Mouse (Mus musculus) kidney, adult 2 months (tissue): ENCODE data around the gene Cmbl.

Experiments used
- CTCF ChIP-seq: fragments of 200-500 bp; conservative IDR thresholded peaks from 2 replicates; pipeline ENCODE4 v1.5.1; 2011; ENCODE audit warnings: low read depth, mild to moderate bottlenecking, control low read depth, low read length, moderate library complexity, mixed read lengths; ENCODE audit not compliant: insufficient read depth, insufficient read length
- POLR2A ChIP-seq: fragments of 200-500 bp; IDR thresholded peaks from one replicate; pipeline ENCODE4 v1.6.1; 2011; ENCODE audit warnings: low read depth, low read length, control low read depth

DNA sequence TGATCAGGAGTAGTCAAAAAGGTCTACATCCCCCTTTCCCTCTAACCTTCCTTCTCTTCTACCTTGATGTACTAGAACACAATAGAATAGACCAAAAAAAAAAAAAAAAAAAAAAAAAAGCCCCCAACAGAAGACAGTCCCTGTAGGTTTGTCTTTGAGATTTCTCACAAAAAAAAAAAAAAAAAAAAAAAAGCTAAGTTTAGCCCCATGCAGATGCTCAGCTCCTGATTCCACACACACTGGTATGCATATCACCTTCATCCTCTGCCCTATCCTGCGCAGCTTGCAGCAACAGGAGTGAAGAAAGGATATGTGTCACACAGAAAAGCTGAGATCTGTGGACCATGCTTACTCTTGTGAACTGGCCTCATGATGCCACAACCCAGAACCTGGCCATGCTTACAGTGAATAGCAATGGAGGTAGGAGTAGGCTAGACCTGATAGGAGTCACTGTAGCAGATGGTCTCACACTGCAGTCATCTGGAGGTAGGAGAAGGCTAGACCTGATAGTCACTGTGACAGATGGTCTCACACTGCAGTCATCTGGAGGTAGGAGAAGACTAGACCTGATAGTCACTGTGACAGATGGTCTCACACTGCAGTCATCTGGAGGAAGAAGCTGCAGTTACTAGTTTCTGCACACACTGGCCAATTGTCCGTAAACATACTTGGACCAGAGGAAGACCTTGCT lies 32.7 kb upstream of the Cmbl start:
- TF ChIP-seq CTCF, result no peak
- no peak for TF ChIP-seq POLR2A
